Mouse (Mus musculus) limb, embryonic 10.5 days (tissue): ENCODE data around the gene 1700001J03Rik. TPM values are rescaled to one million over a fixed set of nuclear protein-coding genes. Genes with fewer than 3 reads are reported as not detected.
A peak's percentile ranks its signal among the peaks of the same experiment; 100 is the strongest.
"Not testable (repeated sequence)": the region's sequence is repeated elsewhere in the genome, so short reads cannot be mapped to it uniquely, and the experiment has no call there.

Source experiments
- DNase-seq: peaks from one replicate; pipeline ENCODE4 v3.0.0-alpha.2; 2017; ENCODE audit warnings: low spot score
- H3K27ac ChIP-seq: fragments of 300-500 bp; sonication (generic); 2 replicates; pipeline ENCODE4 v1.5.1; 2016; ENCODE audit warnings: mild to moderate bottlenecking
- H3K27me3 ChIP-seq: fragments of 300-500 bp; sonication (generic); 2 replicates; pipeline ENCODE4 v1.6.1; 2016; ENCODE audit warnings: low read depth, mild to moderate bottlenecking; ENCODE audit not compliant: poor library complexity, severe bottlenecking
- H3K36me3 ChIP-seq: fragments of 300-500 bp; sonication (generic); 2 replicates; pipeline ENCODE4 v1.6.1; 2016; ENCODE audit warnings: mild to moderate bottlenecking, moderate library complexity
- H3K4me1 ChIP-seq: fragments of 300-500 bp; sonication (generic); 2 replicates; pipeline ENCODE4 v1.6.1; 2016
- H3K4me3 ChIP-seq: fragments of 300-500 bp; sonication (generic); 2 replicates; pipeline ENCODE4 v1.5.1; 2016; ENCODE audit warnings: mild to moderate bottlenecking, moderate library complexity
- H3K9me3 ChIP-seq: fragments of 300-500 bp; sonication (generic); replicated peaks from 2 replicates; pipeline ENCODE4 v1.6.1; 2016; ENCODE audit warnings: mild to moderate bottlenecking
- WGBS: fragments of 180-500 bp; shearing (Covaris S2); methylation state at CpG from one replicate; pipeline ENCODE4 v1.1.7; 2016; 5-methylcytosine and 5-hydroxymethylcytosine counted together
- polyA plus RNA-seq: library from polyadenylated mRNA; unstranded; fragments of >200 nt; fragmentation: Nextera tagmentation; extraction: Ambion mirVana; gene quantifications from 2 replicates; pipeline ENCODE4 v1.2.1, GENCODE M21; 2016

1700001J03Rik gene
- not detected in 2 replicates for polyA plus RNA-seq

- not testable (repeated sequence) for H3K9me3 ChIP-seq, H3K36me3 ChIP-seq, H3K4me1 ChIP-seq, H3K27ac ChIP-seq, H3K27me3 ChIP-seq, H3K4me3 ChIP-seq, DNase-seq
- WGBS = 84% methylated on average over 4 of the region's 4 CpGs
Measured at GRCm38 (mm10) chr5:146185204-146185603, at the start of gene 1700001J03Rik. Gene 1700001J03Rik (minus strand): TSS chr5:146185304.

- WGBS = 68% methylated on average over 1 of the region's 1 CpGs
- no peaks in the 10 kb centered on the region for H3K27me3 ChIP-seq
- no peaks in the 10 kb centered on the region for H3K9me3 ChIP-seq
- H3K4me3 ChIP-seq = no peak overlapping the region
- no peak for DNase-seq
- H3K4me1 ChIP-seq = peaks cover 10% of the 10 kb centered on the region
- H3K27ac ChIP-seq = no peak overlapping the region
- H3K36me3 ChIP-seq = peaks cover 23% of the 10 kb centered on the region; the same call in 1 of the 2 replicates
Measured at GRCm38 (mm10) chr5:146234336-146234735, 49.2 kb upstream of the 1700001J03Rik start.

GRCm38 (mm10) chr5:146232816-146233215 lies 47.7 kb upstream of the 1700001J03Rik start:
- peaks cover 10% of the 10 kb centered on the region for H3K4me1 ChIP-seq
- H3K9me3 ChIP-seq = no peaks in the 10 kb centered on the region
- peak overlapping the region; percentile 88 for H3K4me3 ChIP-seq
- H3K27ac ChIP-seq = no peak overlapping the region
- 87% methylated on average over 11 of the region's 11 CpGs for WGBS
- H3K27me3 ChIP-seq = no peaks in the 10 kb centered on the region
- DNase-seq = no peak
- H3K36me3 ChIP-seq = peaks cover 12% of the 10 kb centered on the region; the same call in 1 of the 2 replicates

- peaks cover 10% of the 10 kb centered on the region for H3K4me1 ChIP-seq
- 47% methylated on average over 6 of the region's 6 CpGs for WGBS
- DNase-seq = no peak
- peak overlapping the region; percentile 88 for H3K4me3 ChIP-seq
- no peaks in the 10 kb centered on the region for H3K27me3 ChIP-seq
- no peaks in the 10 kb centered on the region for H3K9me3 ChIP-seq
- peaks cover 5% of the 10 kb centered on the region; the same call in 1 of the 2 replicates for H3K36me3 ChIP-seq
- peak overlapping the region; percentile 95 for H3K27ac ChIP-seq
Measured at GRCm38 (mm10) chr5:146232056-146232675, 47.1 kb upstream of the 1700001J03Rik start.

- H3K4me3 ChIP-seq = peak overlapping the region; percentile 88
- WGBS = under 1% methylated on average over 19 of the region's 19 CpGs
- peak; percentile 57 for DNase-seq
- H3K9me3 ChIP-seq = no peaks in the 10 kb centered on the region
- peak overlapping the region; percentile 95 for H3K27ac ChIP-seq
- 0 out of 2 replicates have a peak, but pooled peaks cover 4% of the 10 kb centered on the region for H3K36me3 ChIP-seq
- H3K4me1 ChIP-seq = peaks cover 10% of the 10 kb centered on the region
- H3K27me3 ChIP-seq = no peaks in the 10 kb centered on the region
Measured at GRCm38 (mm10) chr5:146231655-146231996, 46.5 kb upstream of the 1700001J03Rik start.

GRCm38 (mm10) chr5:146230864-146231654 lies 46.0 kb upstream of the 1700001J03Rik start, which contains the start of gene Cdk8:
Gene Cdk8 (plus strand): TSS chr5:146231230.
- H3K27ac ChIP-seq = peak within 1 kb of the TSS; percentile 95
- 0 out of 2 replicates have a peak, but pooled peaks cover 4% of the 10 kb centered on the region for H3K36me3 ChIP-seq
- peak within 1 kb of the TSS; percentile 88 for H3K4me3 ChIP-seq
- H3K4me1 ChIP-seq = peaks cover 10% of the 10 kb centered on the region
- H3K9me3 ChIP-seq = no peaks in the 10 kb centered on the region
- DNase-seq = peak; percentile 96
- H3K27me3 ChIP-seq = no peaks in the 10 kb centered on the region
- 0% methylated on average over 77 of the region's 102 CpGs for WGBS

- no peak for DNase-seq
- Histone ChIP-seq H3K4me3 (peak overlapping the region; percentile 88), H3K27ac (peak overlapping the region; percentile 95), H3K27me3 (no peaks in the 10 kb centered on the region), H3K4me1 (peaks cover 10% of the 10 kb centered on the region), H3K36me3 (no peaks in the 10 kb centered on the region), H3K9me3 (no peaks in the 10 kb centered on the region)
- WGBS = 64% methylated on average over 16 of the region's 17 CpGs
Measured at GRCm38 (mm10) chr5:146229869-146230650, 45.0 kb upstream of the 1700001J03Rik start.

- Histone ChIP-seq H3K27ac (no peak overlapping the region), H3K4me1 (peaks cover 5% of the 10 kb centered on the region), H3K27me3 (no peaks in the 10 kb centered on the region), H3K36me3 (no peaks in the 10 kb centered on the region), H3K4me3 (no peak overlapping the region), H3K9me3 (no peaks in the 10 kb centered on the region)
- DNase-seq = no peak
- 87% methylated on average over 8 of the region's 8 CpGs for WGBS
Measured at GRCm38 (mm10) chr5:146227496-146227895, 42.4 kb upstream of the 1700001J03Rik start.

- Histone ChIP-seq H3K27me3 (no peaks in the 10 kb centered on the region), H3K9me3 (no peaks in the 10 kb centered on the region), H3K4me3 (no peak overlapping the region), H3K4me1 (peaks cover 7% of the 10 kb centered on the region), H3K27ac (no peak overlapping the region), H3K36me3 (peaks cover 10% of the 10 kb centered on the region)
- no peak for DNase-seq
- WGBS = 94% methylated on average over 5 of the region's 5 CpGs
Measured at GRCm38 (mm10) chr5:146223786-146224185, 38.7 kb upstream of the 1700001J03Rik start.

- no peak for DNase-seq
- WGBS = 42% methylated on average over 6 of the region's 6 CpGs
Measured at GRCm38 (mm10) chr5:146221722-146222121, 36.6 kb upstream of the 1700001J03Rik start.

GRCm38 (mm10) chr5:146220879-146221714 lies 36.0 kb upstream of the 1700001J03Rik start, which contains the start of gene Rnf6:
Gene Rnf6 (minus strand): TSS chr5:146221555.
- Histone ChIP-seq H3K36me3 (peaks cover 36% of the 10 kb centered on the region), H3K4me3 (peak within 1 kb of the TSS; percentile 74), H3K9me3 (no peaks in the 10 kb centered on the region), H3K4me1 (peaks cover 7% of the 10 kb centered on the region), H3K27ac (peak within 1 kb of the TSS; percentile 96), H3K27me3 (no peaks in the 10 kb centered on the region)
- under 1% methylated on average over 67 of the region's 67 CpGs for whole genome bisulfite sequencing
- DNase-seq = peak; percentile 91

More at GRCm38 (mm10) chr5:146221722-146222121, 36.6 kb upstream of the 1700001J03Rik start:
- Histone ChIP-seq H3K27ac (peak overlapping the region; percentile 96), H3K9me3 (no peaks in the 10 kb centered on the region), H3K36me3 (peaks cover 30% of the 10 kb centered on the region), H3K4me1 (peaks cover 7% of the 10 kb centered on the region), H3K27me3 (no peaks in the 10 kb centered on the region), H3K4me3 (peak overlapping the region; percentile 74)

GRCm38 (mm10) chr5:146220501-146220878 lies 35.4 kb upstream of the 1700001J03Rik start:
- Histone ChIP-seq H3K9me3 (no peaks in the 10 kb centered on the region), H3K4me3 (peak overlapping the region; percentile 74), H3K36me3 (peaks cover 42% of the 10 kb centered on the region), H3K27me3 (no peaks in the 10 kb centered on the region), H3K27ac (peak overlapping the region; percentile 96), H3K4me1 (peaks cover 7% of the 10 kb centered on the region)
- no peak for DNase-seq
- WGBS = 10% methylated on average over 13 of the region's 13 CpGs
